Mouse (Mus musculus) T-helper 1 cell (primary cell): Measurements from ENCODE around the gene 5730596B20Rik.

ENCODE experiments used
- in situ Hi-C: fragments of 300-600 bp; cut with MboI, MseI; formaldehyde crosslinking; loops from one replicate; pipeline ENCODE4 v1.15.1; 2025; ENCODE audit warnings: high pct_unique_total_duplicates

The 5730596B20Rik gene

GRCm38 (mm10) chr6:52223939-52224760, 46.9 kb downstream of the 5730596B20Rik start:
- in situ Hi-C loops = loop anchor here (5.0 to 10.0 kb wide), 3 partner anchors 219 to 637 kb away; no protein-coding TSS in a partner anchor

GRCm38 (mm10) chr6:52224895-52225611, 47.8 kb downstream of the 5730596B20Rik start:
- in situ Hi-C loops = loop anchor here (5.0 to 25.0 kb wide), 5 partner anchors 37 to 1062 kb away; partner anchors contain the start of genes Creb5 and Hoxa13

- in situ Hi-C loops = loop anchor here (5.0 to 25.0 kb wide), 3 partner anchors 36 to 1061 kb away; partner anchors contain the start of genes Creb5 and Hoxa13
Measured at GRCm38 (mm10) chr6:52225612-52226568, 48.6 kb downstream of the 5730596B20Rik start.

GRCm38 (mm10) chr6:52226569-52227257, 49.4 kb downstream of the 5730596B20Rik start:
- in situ Hi-C loops = loop anchor here (5.0 to 25.0 kb wide), 3 partner anchors 36 to 1061 kb away; partner anchors contain the start of genes Creb5 and Hoxa13

GRCm38 (mm10) chr6:52227470-52228222, 50.3 kb downstream of the 5730596B20Rik start:
- in situ Hi-C loops = loop anchor here (5.0 to 25.0 kb wide), 3 partner anchors 35 to 1060 kb away; partner anchors contain the start of genes Creb5 and Hoxa13

GRCm38 (mm10) chr6:52228475-52229465, 51.5 kb downstream of the 5730596B20Rik start:
- in situ Hi-C loops = loop anchor here (5.0 to 25.0 kb wide), 3 partner anchors 34 to 1059 kb away; partner anchors contain the start of genes Creb5 and Hoxa13

GRCm38 (mm10) chr6:52229558-52230416, 52.5 kb downstream of the 5730596B20Rik start:
- in situ Hi-C loops = loop anchor here (5.0 to 25.0 kb wide), 3 partner anchors 33 to 1058 kb away; partner anchors contain the start of genes Creb5 and Hoxa13
